Mouse (Mus musculus) neural tube, embryonic 15.5 days (tissue): ENCODE data around the gene Klhl29. TPM values are rescaled to one million over a fixed set of nuclear protein-coding genes. Genes with fewer than 3 reads are reported as not detected.

Experiments used
- ATAC-seq: fragments of 200-750 bp; cut with Nextera tagmentation; 2 replicates; pipeline ENCODE4 v1.8.0; 2017; ENCODE audit warnings: mild to moderate bottlenecking, moderate TSS enrichment, moderate library complexity; ENCODE audit not compliant: low FRiP score
- H3K27ac ChIP-seq: fragments of 300-500 bp; sonication (generic); replicated peaks from 2 replicates; pipeline ENCODE4 v1.5.1; 2015; ENCODE audit warnings: mild to moderate bottlenecking, inconsistent platforms
- H3K27me3 ChIP-seq: fragments of 300-500 bp; sonication (generic); replicated peaks from 2 replicates; pipeline ENCODE4 v1.6.1; 2015; ENCODE audit warnings: inconsistent platforms
- H3K36me3 ChIP-seq: fragments of 300-500 bp; sonication (generic); 2 replicates; pipeline ENCODE4 v1.6.1; 2015; ENCODE audit warnings: inconsistent platforms
- H3K4me1 ChIP-seq: fragments of 300-500 bp; sonication (generic); 2 replicates; pipeline ENCODE4 v1.6.1; 2015; ENCODE audit warnings: inconsistent platforms
- H3K4me2 ChIP-seq: fragments of 300-500 bp; sonication (generic); 2 replicates; pipeline ENCODE4 v1.6.1; 2015; ENCODE audit warnings: inconsistent platforms, mild to moderate bottlenecking, moderate library complexity
- H3K4me3 ChIP-seq: fragments of 300-500 bp; sonication (generic); replicated peaks from 2 replicates; pipeline ENCODE4 v1.5.1; 2015; ENCODE audit warnings: mild to moderate bottlenecking, inconsistent platforms
- H3K9ac ChIP-seq: fragments of 300-500 bp; sonication (generic); replicated peaks from 2 replicates; pipeline ENCODE4 v1.6.1; 2015; ENCODE audit warnings: mild to moderate bottlenecking, inconsistent platforms
- H3K9me3 ChIP-seq: fragments of 300-500 bp; sonication (generic); replicated peaks from 2 replicates; pipeline ENCODE4 v1.6.1; 2016; ENCODE audit warnings: inconsistent platforms
- WGBS: fragments of 180-500 bp; shearing (Covaris S2); methylation state at CpG from one replicate; pipeline ENCODE4 v1.1.7; 2015; ENCODE audit warnings: mixed read lengths; 5-methylcytosine and 5-hydroxymethylcytosine counted together
- polyA plus RNA-seq: library from polyadenylated mRNA; unstranded; fragments of >200 nt; fragmentation: Nextera tagmentation; extraction: Ambion mirVana; gene quantifications from 2 replicates; pipeline ENCODE4 v1.2.1, GENCODE M21; 2015

The Klhl29 gene
- polyA plus RNA-seq, 1 experiment from 2014 or later, result 3.9 TPM

GRCm38 (mm10) chr12:5284961-5285360 is 90.5 kb downstream of the Klhl29 start:
- Histone ChIP-seq H3K4me3 (no peak overlapping the region), H3K9me3 (no peaks in the 10 kb centered on the region), H3K9ac (no peak overlapping the region), H3K4me1 (peaks cover 28% of the 10 kb centered on the region), H3K36me3 (no peaks in the 10 kb centered on the region), H3K27me3 (no peaks in the 10 kb centered on the region), H3K27ac (no peak overlapping the region), H3K4me2 (no peak overlapping the region)
- ATAC-seq, result no peak
- WGBS, result 79% methylated on average over 6 of the region's 6 CpGs

GRCm38 (mm10) chr12:5283654-5284053 is 91.8 kb downstream of the Klhl29 start:
- H3K4me1 ChIP-seq, result peaks cover 33% of the 10 kb centered on the region
- H3K9me3 ChIP-seq, result no peaks in the 10 kb centered on the region
- H3K4me2 ChIP-seq, result no peak overlapping the region
- H3K27me3 ChIP-seq, result no peaks in the 10 kb centered on the region
- H3K36me3 ChIP-seq, result no peaks in the 10 kb centered on the region
- H3K27ac ChIP-seq, result no peak overlapping the region
- no peak overlapping the region for H3K4me3 ChIP-seq
- 57% methylated on average over 2 of the region's 2 CpGs for WGBS
- no peak overlapping the region for H3K9ac ChIP-seq
- no peak for ATAC-seq

- no peaks in the 10 kb centered on the region for H3K27me3 ChIP-seq
- no peak overlapping the region for H3K4me2 ChIP-seq
- no peaks in the 10 kb centered on the region for H3K36me3 ChIP-seq
- H3K9me3 ChIP-seq, result no peaks in the 10 kb centered on the region
- ATAC-seq, result no peak
- H3K9ac ChIP-seq, result no peak overlapping the region
- WGBS, result 77% methylated on average over 2 of the region's 2 CpGs
- no peak overlapping the region for H3K4me3 ChIP-seq
- H3K27ac ChIP-seq, result no peak overlapping the region
- H3K4me1 ChIP-seq, result peaks cover 33% of the 10 kb centered on the region
These were observed 92.9 kb downstream of the Klhl29 start for GRCm38 (mm10) chr12:5282611-5283010.

- Histone ChIP-seq H3K9me3 (no peaks in the 10 kb centered on the region), H3K27ac (no peak overlapping the region), H3K4me2 (no peak overlapping the region), H3K27me3 (no peaks in the 10 kb centered on the region), H3K9ac (no peak overlapping the region), H3K4me1 (peaks cover 34% of the 10 kb centered on the region), H3K4me3 (no peak overlapping the region), H3K36me3 (no peaks in the 10 kb centered on the region)
- 25% methylated on average over 1 of the region's 1 CpGs for WGBS
- ATAC-seq, result no peak
These were observed 95.6 kb downstream of the Klhl29 start for GRCm38 (mm10) chr12:5279873-5280272.

- Histone ChIP-seq H3K4me3 (no peak overlapping the region), H3K4me1 (peaks cover 30% of the 10 kb centered on the region), H3K4me2 (no peak overlapping the region), H3K27ac (no peak overlapping the region), H3K27me3 (no peaks in the 10 kb centered on the region), H3K9me3 (no peaks in the 10 kb centered on the region), H3K36me3 (no peaks in the 10 kb centered on the region), H3K9ac (no peak overlapping the region)
- WGBS, result 86% methylated on average over 9 of the region's 9 CpGs
- no peak for ATAC-seq
These were observed 98.5 kb downstream of the Klhl29 start for GRCm38 (mm10) chr12:5277028-5277427.

GRCm38 (mm10) chr12:5275507-5275936 is 100.0 kb downstream of the Klhl29 start:
- Histone ChIP-seq H3K27me3 (no peaks in the 10 kb centered on the region), H3K9me3 (no peaks in the 10 kb centered on the region), H3K4me3 (no peak overlapping the region), H3K4me1 (peaks cover 30% of the 10 kb centered on the region), H3K4me2 (no peak overlapping the region), H3K36me3 (no peaks in the 10 kb centered on the region), H3K9ac (no peak overlapping the region), H3K27ac (no peak overlapping the region)
- 52% methylated on average over 6 of the region's 6 CpGs for WGBS
- peak; percentile 33; the same call in 1 of the 2 replicates for ATAC-seq

GRCm38 (mm10) chr12:5274519-5274944 is 101.0 kb downstream of the Klhl29 start:
- Histone ChIP-seq H3K27ac (0 out of 2 replicates have a peak overlapping the region, but pooled peaks have one; percentile 13), H3K4me3 (no peak overlapping the region), H3K36me3 (no peaks in the 10 kb centered on the region), H3K9ac (no peak overlapping the region), H3K4me2 (no peak overlapping the region), H3K4me1 (peaks cover 22% of the 10 kb centered on the region), H3K27me3 (no peaks in the 10 kb centered on the region), H3K9me3 (no peaks in the 10 kb centered on the region)
- ATAC-seq, result no peak
- WGBS, result 76% methylated on average over 8 of the region's 8 CpGs

GRCm38 (mm10) chr12:5273316-5274047 is 102.0 kb downstream of the Klhl29 start:
- Histone ChIP-seq H3K9me3 (no peaks in the 10 kb centered on the region), H3K4me2 (no peak overlapping the region), H3K4me1 (peaks cover 30% of the 10 kb centered on the region), H3K9ac (no peak overlapping the region), H3K27me3 (no peaks in the 10 kb centered on the region), H3K36me3 (no peaks in the 10 kb centered on the region), H3K4me3 (no peak overlapping the region), H3K27ac (no peak overlapping the region)
- no peak for ATAC-seq
- 85% methylated on average over 4 of the region's 4 CpGs for WGBS

- WGBS, result 94% methylated on average over 3 of the region's 3 CpGs
- no peaks in the 10 kb centered on the region for H3K9me3 ChIP-seq
- H3K27ac ChIP-seq, result no peak overlapping the region
- no peak for ATAC-seq
- H3K9ac ChIP-seq, result no peak overlapping the region
- no peaks in the 10 kb centered on the region for H3K27me3 ChIP-seq
- H3K4me1 ChIP-seq, result peaks cover 35% of the 10 kb centered on the region
- H3K36me3 ChIP-seq, result no peaks in the 10 kb centered on the region
- H3K4me3 ChIP-seq, result no peak overlapping the region
- no peak overlapping the region for H3K4me2 ChIP-seq
These were observed 105.0 kb downstream of the Klhl29 start for GRCm38 (mm10) chr12:5270527-5270926.

GRCm38 (mm10) chr12:5269936-5270335 is 105.5 kb downstream of the Klhl29 start:
- Histone ChIP-seq H3K4me3 (no peak overlapping the region), H3K27me3 (no peaks in the 10 kb centered on the region), H3K9ac (no peak overlapping the region), H3K4me1 (peaks cover 30% of the 10 kb centered on the region), H3K9me3 (no peaks in the 10 kb centered on the region), H3K4me2 (no peak overlapping the region), H3K36me3 (no peaks in the 10 kb centered on the region), H3K27ac (no peak overlapping the region)
- whole genome bisulfite sequencing, result 61% methylated on average over 9 of the region's 9 CpGs
- no peak for ATAC-seq

GRCm38 (mm10) chr12:5269061-5269460 is 106.4 kb downstream of the Klhl29 start:
- no peaks in the 10 kb centered on the region for H3K9me3 ChIP-seq
- H3K9ac ChIP-seq, result no peak overlapping the region
- no peaks in the 10 kb centered on the region for H3K36me3 ChIP-seq
- H3K27me3 ChIP-seq, result no peaks in the 10 kb centered on the region
- no peak overlapping the region for H3K4me3 ChIP-seq
- H3K4me2 ChIP-seq, result no peak overlapping the region
- ATAC-seq, result no peak
- 69% methylated on average over 7 of the region's 7 CpGs for WGBS
- H3K27ac ChIP-seq, result no peak overlapping the region
- peaks cover 24% of the 10 kb centered on the region for H3K4me1 ChIP-seq

GRCm38 (mm10) chr12:5268188-5268612 is 107.3 kb downstream of the Klhl29 start:
- Histone ChIP-seq H3K4me3 (no peak overlapping the region), H3K9me3 (no peaks in the 10 kb centered on the region), H3K4me2 (no peak overlapping the region), H3K4me1 (peaks cover 24% of the 10 kb centered on the region), H3K27ac (peak overlapping the region; percentile 61), H3K27me3 (0 out of 2 replicates have a peak, but pooled peaks cover 4% of the 10 kb centered on the region), H3K36me3 (no peaks in the 10 kb centered on the region), H3K9ac (peak overlapping the region; percentile 30; the same call in 1 of the 2 replicates)
- peak; percentile 37 for ATAC-seq
- WGBS, result 19% methylated on average over 9 of the region's 9 CpGs
